Mouse (Mus musculus) bone marrow, adult 2 months (tissue): ENCODE results near the gene Lgr4. TPM values are rescaled to one million over a fixed set of nuclear protein-coding genes. Genes with fewer than 3 reads are reported as not detected.

ENCODE experiments used
- H3K27ac ChIP-seq: fragments of 200-500 bp; 2 replicates; pipeline ENCODE4 v1.5.1; 2012; ENCODE audit warnings: low read depth, mild to moderate bottlenecking, control low read depth, inconsistent platforms, low read length; ENCODE audit not compliant: control insufficient read depth, poor library complexity, insufficient read depth
- H3K4me1 ChIP-seq: fragments of 200-500 bp; 2 replicates; pipeline ENCODE4 v1.6.1; 2011; ENCODE audit warnings: low read length; ENCODE audit not compliant: control insufficient read depth, insufficient read depth
- H3K4me3 ChIP-seq: fragments of 200-500 bp; replicated peaks from 2 replicates; pipeline ENCODE3; 2011; ENCODE audit warnings: mild to moderate bottlenecking, low read depth, low read length, control low read depth; ENCODE audit not compliant: control insufficient read depth
- CTCF ChIP-seq: fragments of 200-500 bp; IDR thresholded peaks from 2 replicates; pipeline ENCODE4 v1.5.1; 2011; ENCODE audit warnings: low read length, control low read depth; ENCODE audit not compliant: control insufficient read depth, insufficient read depth
- POLR2A ChIP-seq: fragments of 200-500 bp; IDR thresholded peaks from 2 replicates; pipeline ENCODE4 v1.6.1; 2011; ENCODE audit warnings: low read depth, mild to moderate bottlenecking, control low read depth, low read length, borderline replicate concordance; ENCODE audit not compliant: control insufficient read depth
- WGBS: fragments of 180-500 bp; shearing (Covaris S2); methylation state at CpG from one replicate; pipeline ENCODE4 v1.1.7; 2018; 5-methylcytosine and 5-hydroxymethylcytosine counted together
- polyA plus RNA-seq: library from polyadenylated mRNA; stranded (reverse); fragments of >200 nt; gene quantifications from 2 replicates; pipeline ENCODE4 v1.2.4, GENCODE M21; 2011; ENCODE audit warnings: low replicate concordance; ENCODE audit not compliant: missing spikeins, insufficient read depth, insufficient read length

Lgr4 gene
- polyA plus RNA-seq, 1 experiment, result 1.8 TPM

DNA sequence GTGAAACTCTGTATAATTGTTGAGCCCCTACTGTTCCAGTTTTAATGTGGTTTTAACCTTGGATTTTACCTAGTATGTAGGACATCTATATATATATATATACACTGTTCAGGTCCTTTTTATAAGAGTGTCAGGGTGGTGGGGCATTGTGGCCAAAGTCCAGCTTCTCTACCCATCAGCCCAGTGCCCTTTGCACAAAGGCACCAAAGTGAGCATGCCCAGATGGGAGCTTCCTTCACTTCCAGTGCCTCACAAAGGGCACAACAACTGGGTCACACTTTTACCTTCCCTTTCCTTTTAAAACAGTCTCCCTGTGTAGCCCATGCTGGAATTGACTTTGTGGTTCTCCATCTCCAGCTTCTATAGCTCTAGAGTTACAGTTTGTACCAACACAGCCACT lies 2.8 kb upstream of the Lgr4 start:
- no peaks in the 10 kb centered on the region; the same call in 1 of the 2 replicates for H3K4me1 ChIP-seq
- no peak overlapping the region for H3K27ac ChIP-seq
- no peak overlapping the region for H3K4me3 ChIP-seq
- TF ChIP-seq CTCF (no peak), POLR2A (no peak)

GRCm38 (mm10) chr2:109916782-109917495 lies 508 bp upstream of the Lgr4 start:
- TF ChIP-seq POLR2A (no peak), CTCF (no peak)
- H3K4me1 ChIP-seq, result no peaks in the 10 kb centered on the region; the same call in 1 of the 2 replicates
- H3K27ac ChIP-seq, result no peak overlapping the region
- no peak overlapping the region for H3K4me3 ChIP-seq
- WGBS, result 23% methylated on average over 11 of the region's 11 CpGs

DNA sequence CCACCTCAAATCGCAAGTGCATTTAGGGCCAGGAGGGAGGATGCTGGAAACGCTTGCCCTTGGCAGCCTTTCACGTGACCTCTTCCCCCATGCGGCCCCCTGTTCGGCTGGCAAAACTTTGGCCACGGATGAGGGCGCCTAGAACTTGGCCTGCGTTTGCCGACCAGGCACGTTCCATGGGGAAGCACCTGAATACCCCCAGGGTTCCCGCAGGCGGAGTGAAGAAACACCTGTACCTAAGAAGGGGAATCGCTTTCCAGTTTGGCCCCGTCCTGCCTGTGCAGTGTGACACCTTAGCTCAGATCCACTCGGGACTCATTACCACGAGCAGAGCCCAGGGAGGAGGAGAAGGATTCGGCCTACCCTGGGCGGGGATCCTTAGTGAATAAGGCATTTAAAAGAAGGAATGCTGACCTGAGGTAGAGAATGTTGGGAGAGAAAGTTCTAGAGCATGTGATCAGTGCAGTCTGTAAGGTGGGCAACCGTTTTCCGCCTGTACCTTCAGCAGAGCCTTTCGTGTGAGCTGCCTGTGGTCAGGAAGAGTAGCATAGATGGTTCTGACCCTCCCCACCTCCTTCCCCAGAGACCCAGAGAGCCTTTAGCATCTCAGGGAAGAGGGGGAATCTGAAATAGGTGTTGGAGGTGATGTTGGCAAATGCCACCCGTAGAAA lies 1.3 kb downstream of the Lgr4 start:
- no peak overlapping the region for H3K4me3 ChIP-seq
- no peak overlapping the region for H3K27ac ChIP-seq
- WGBS, result 24% methylated on average over 22 of the region's 22 CpGs
- TF ChIP-seq CTCF (no peak), POLR2A (no peak)
- no peaks in the 10 kb centered on the region; the same call in 1 of the 2 replicates for H3K4me1 ChIP-seq

DNA sequence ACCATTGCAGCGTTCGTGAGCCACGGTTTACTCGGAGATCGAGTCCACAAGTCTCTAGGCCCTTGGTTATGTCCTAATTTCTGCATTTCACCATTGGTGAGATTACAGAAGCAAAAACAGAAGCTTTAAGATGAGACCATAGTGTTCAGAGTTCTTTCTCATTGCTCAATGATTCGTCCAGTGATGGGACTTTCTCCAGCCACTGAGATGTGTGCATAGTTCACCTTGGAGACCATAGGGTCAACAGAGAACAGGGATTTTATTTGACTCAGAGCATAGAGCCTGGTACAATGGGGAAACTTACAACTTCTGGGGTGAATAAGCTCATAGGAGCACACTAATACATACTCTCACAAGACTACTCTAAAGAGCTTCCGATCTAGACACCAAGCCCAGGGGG lies 3.0 kb downstream of the Lgr4 start:
- WGBS, result 71% methylated on average over 7 of the region's 7 CpGs
- H3K4me1 ChIP-seq, result no peaks in the 10 kb centered on the region; the same call in 1 of the 2 replicates
- H3K27ac ChIP-seq, result no peak overlapping the region
- no peak overlapping the region for H3K4me3 ChIP-seq
- TF ChIP-seq POLR2A, result no peak
- no peak for TF ChIP-seq CTCF

DNA sequence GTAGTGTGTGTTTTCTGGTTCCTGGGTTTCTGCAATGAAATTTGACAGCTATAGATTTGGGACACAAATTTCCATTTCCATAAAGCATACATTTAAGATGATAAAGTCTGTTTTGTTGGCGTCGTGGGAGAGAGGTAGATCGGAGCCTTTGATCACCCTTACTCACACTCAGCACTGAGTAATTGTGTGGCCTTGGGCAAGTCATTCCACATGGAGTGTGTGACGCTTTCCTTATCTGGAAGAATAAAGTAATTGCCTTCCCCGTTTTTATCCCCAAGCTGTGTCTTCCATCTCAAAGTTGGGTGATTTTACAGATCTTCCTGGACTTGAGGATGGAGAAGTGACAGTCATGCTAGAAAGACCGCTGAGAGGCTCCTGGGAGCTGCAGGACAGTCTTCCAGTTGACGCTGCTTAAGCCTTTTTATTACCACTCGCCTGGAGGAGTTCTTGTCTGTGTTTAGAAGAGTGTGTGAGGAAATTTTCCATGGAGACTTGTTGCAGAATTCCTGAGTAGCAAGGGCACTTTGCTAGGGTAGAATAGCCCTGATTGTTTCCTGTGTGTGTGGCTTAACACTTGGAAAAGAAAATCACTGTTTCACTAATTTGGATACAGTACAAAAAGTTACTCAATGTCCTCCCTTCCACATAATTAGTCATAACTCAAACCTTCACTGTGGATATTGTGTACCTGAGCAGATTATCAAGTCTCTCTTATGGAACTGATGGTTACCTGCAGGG lies 4.0 kb downstream of the Lgr4 start:
- Histone ChIP-seq H3K4me3 (no peak overlapping the region), H3K27ac (no peak overlapping the region), H3K4me1 (no peaks in the 10 kb centered on the region; the same call in 1 of the 2 replicates)
- TF ChIP-seq POLR2A (no peak), CTCF (no peak)
- 82% methylated on average over 8 of the region's 8 CpGs for WGBS

DNA sequence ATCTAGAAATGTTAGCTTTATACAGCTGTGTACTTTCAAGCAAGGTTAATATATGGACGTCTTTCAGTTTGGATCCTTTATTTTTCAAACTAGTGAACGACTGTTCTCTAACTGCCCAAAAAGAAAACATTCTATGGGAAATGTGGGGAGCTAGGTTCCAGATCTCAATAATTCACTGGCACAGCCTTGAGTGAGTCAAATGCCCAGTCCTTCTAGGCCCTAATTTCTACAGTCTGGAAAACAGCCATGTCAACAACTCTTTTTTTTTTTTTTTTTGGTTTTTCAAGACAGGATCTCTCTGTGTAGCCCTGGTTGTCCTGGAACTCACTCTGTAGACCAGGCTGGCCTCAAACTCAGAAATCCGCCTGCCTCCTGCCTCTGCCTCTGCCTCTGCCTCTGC lies 4.9 kb downstream of the Lgr4 start:
- H3K4me1 ChIP-seq, result no peaks in the 10 kb centered on the region; the same call in 1 of the 2 replicates
- 76% methylated on average over 3 of the region's 3 CpGs for whole genome bisulfite sequencing
- TF ChIP-seq POLR2A (no peak), CTCF (no peak)
- H3K4me3 ChIP-seq, result no peak overlapping the region
- H3K27ac ChIP-seq, result no peak overlapping the region

- TF ChIP-seq CTCF (no peak), POLR2A (no peak)
- H3K4me3 ChIP-seq, result no peak overlapping the region
- 81% methylated on average over 3 of the region's 3 CpGs for WGBS
Observed at GRCm38 (mm10) chr2:109923031-109923430, 5.6 kb downstream of the Lgr4 start.

DNA sequence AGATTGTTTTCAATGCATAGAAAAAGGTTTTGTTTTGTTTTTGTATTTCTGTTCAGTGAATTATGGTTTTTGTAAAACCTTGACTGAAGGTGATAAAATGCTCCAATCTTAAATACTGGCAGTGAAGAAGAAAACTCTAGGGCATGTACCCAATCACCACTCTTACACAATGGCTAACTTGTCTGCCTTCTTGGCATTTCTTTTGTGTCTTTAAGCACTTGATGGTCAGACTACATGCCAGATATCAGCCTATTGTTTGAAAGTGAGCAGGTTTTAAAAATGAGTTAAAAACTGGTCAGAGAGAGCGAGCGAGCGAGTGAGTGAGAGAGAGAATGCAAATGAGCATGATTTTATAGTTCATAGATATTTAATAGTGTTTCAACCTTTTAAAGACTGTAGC lies 6.5 kb downstream of the Lgr4 start:
- no peak overlapping the region for H3K27ac ChIP-seq
- no peaks in the 10 kb centered on the region for H3K4me1 ChIP-seq
- H3K4me3 ChIP-seq, result no peak overlapping the region
- TF ChIP-seq CTCF (no peak), POLR2A (no peak)
- WGBS, result 93% methylated on average over 3 of the region's 3 CpGs

More at GRCm38 (mm10) chr2:109923031-109923430, 5.6 kb downstream of the Lgr4 start:
- Histone ChIP-seq H3K4me1 (no peaks in the 10 kb centered on the region), H3K27ac (no peak overlapping the region)

DNA sequence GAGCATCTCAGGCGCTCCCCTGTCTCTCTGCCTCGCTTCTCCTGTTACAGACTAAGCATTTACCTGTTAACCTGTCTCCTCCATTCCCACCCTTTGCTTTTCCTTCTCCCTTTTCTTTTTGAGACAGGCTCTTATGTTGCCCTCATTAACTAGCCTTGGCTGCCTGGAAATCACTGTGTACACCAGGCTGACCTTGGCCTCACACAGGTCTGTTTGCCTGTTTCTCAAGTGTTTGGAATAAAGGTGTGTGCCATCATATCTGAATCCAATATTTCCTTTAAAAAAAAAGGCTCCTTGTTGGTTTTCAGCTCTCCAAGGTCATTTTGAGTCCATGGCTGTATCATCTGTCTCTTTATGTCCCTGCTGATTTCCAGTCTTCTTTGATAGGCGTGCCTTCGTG lies 9.5 kb downstream of the Lgr4 start:
- no peaks in the 10 kb centered on the region for H3K4me1 ChIP-seq
- H3K27ac ChIP-seq, result no peak overlapping the region
- TF ChIP-seq POLR2A (no peak), CTCF (no peak)
- H3K4me3 ChIP-seq, result no peak overlapping the region
- WGBS, result 84% methylated on average over 4 of the region's 4 CpGs
